Mouse (Mus musculus): Measurements from ENCODE around the gene Fscn2.

DNA sequence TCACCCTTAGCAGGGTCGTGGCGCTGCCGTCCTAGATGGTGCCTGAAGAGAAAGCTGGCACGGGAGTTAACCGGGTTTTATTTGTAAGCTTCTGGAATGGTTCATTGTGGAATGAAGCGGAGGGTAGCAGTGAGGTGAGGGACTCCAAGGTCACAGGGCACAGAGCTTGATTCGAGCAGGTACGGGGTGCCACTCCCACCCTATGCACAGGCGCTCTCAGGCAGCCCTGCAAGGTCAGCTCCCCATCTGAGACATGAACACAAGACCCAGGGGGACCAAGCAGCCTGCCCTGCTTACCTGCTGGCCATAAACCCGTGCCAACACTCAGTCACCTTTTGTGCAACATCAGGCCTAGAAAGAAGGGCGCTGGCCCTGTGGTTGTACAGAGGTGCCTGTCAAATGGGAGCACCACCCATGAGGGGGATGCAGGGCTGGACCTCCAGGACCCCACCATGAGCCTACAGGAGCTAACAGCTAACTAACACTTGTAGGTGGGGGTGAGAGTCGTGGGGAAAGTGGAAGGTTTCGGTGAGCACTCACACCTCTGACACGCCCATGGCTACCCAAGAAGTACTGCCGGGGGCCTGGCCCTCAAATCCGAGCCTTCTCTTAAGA, 11.9 kb upstream of the Fscn2 start:
- TF ChIP-seq CTCF (IDR thresholded peaks at IDR 0.05; ENCODE audit: low read depth, low read length): no peak
- no peak for TF ChIP-seq POLR2A (IDR thresholded peaks at IDR 0.05; ENCODE audit: insufficient read depth, low read length)
